Mouse (Mus musculus) intestine, postnatal 0 days (tissue): Measurements from ENCODE around the gene Cdkal1. TPM values are rescaled to one million over a fixed set of nuclear protein-coding genes. Genes with fewer than 3 reads are reported as not detected.

Experiments
- ATAC-seq: fragments of 200-750 bp; cut with Nextera tagmentation; 2 replicates; pipeline ENCODE4 v1.8.0; 2017; ENCODE audit warnings: mild to moderate bottlenecking, moderate TSS enrichment, moderate library complexity
- H3K27ac ChIP-seq: fragments of 300-500 bp; sonication (generic); 2 replicates; pipeline ENCODE4 v1.5.1; 2014; ENCODE audit warnings: mild to moderate bottlenecking, low read depth, low read length, moderate library complexity
- H3K27me3 ChIP-seq: fragments of 300-500 bp; sonication (generic); replicated peaks from 2 replicates; pipeline ENCODE4 v1.6.1; 2014; ENCODE audit warnings: low read length, mixed read lengths; ENCODE audit not compliant: control insufficient read depth, insufficient read depth
- H3K36me3 ChIP-seq: fragments of 300-500 bp; sonication (generic); 2 replicates; pipeline ENCODE4 v1.6.1; 2014; ENCODE audit warnings: mild to moderate bottlenecking, moderate library complexity; ENCODE audit not compliant: control insufficient read depth, insufficient read depth
- H3K4me1 ChIP-seq: fragments of 300-500 bp; sonication (generic); replicated peaks from 2 replicates; pipeline ENCODE4 v1.6.1; 2014; ENCODE audit warnings: antibody characterized with exemption, low read length, mixed read lengths; ENCODE audit not compliant: control insufficient read depth, insufficient read depth
- H3K4me2 ChIP-seq: fragments of 300-500 bp; sonication (generic); replicated peaks from 2 replicates; pipeline ENCODE4 v1.6.1; 2014; ENCODE audit warnings: low read depth, mild to moderate bottlenecking, moderate library complexity
- H3K4me3 ChIP-seq: fragments of 300-500 bp; sonication (generic); 2 replicates; pipeline ENCODE4 v1.5.1; 2014; ENCODE audit warnings: low read depth, low read length
- H3K9ac ChIP-seq: fragments of 300-500 bp; sonication (generic); 2 replicates; pipeline ENCODE4 v1.6.1; 2014; ENCODE audit warnings: mild to moderate bottlenecking, low read depth, low read length
- H3K9me3 ChIP-seq: fragments of 300-500 bp; sonication (generic); 2 replicates; pipeline ENCODE4 v1.6.1; 2016; ENCODE audit warnings: mixed run types; ENCODE audit not compliant: control insufficient read depth
- CTCF ChIP-seq: sonication (generic); IDR thresholded peaks from 2 replicates; pipeline ENCODE4 v1.5.1; 2016; ENCODE audit warnings: low read depth, mild to moderate bottlenecking, control low read depth, antibody characterized with exemption, moderate library complexity
- WGBS: fragments of 180-500 bp; shearing (Covaris S2); extraction: QIAGEN DNeasy Blood & Tissue Kit; methylation state at CpG from one replicate; pipeline ENCODE4 v1.1.7; 2014; 5-methylcytosine and 5-hydroxymethylcytosine counted together
- polyA plus RNA-seq: library from polyadenylated mRNA; unstranded; fragments of >200 nt; fragmentation: Nextera tagmentation; extraction: Ambion mirVana; gene quantifications from 2 replicates; pipeline ENCODE4 v1.2.1, GENCODE M21; 2015

The Cdkal1 gene
- polyA plus RNA-seq, 1 experiment from 2014 or later = 13.5 TPM

- no peaks in the 10 kb centered on the region for H3K36me3 ChIP-seq
- no peak for TF ChIP-seq CTCF
- H3K9ac ChIP-seq = no peak overlapping the region
- 75% methylated on average over 3 of the region's 3 CpGs for WGBS
- no peak for ATAC-seq
- H3K27me3 ChIP-seq = no peaks in the 10 kb centered on the region
- no peak overlapping the region for H3K27ac ChIP-seq
- H3K9me3 ChIP-seq = no peaks in the 10 kb centered on the region
- H3K4me3 ChIP-seq = no peak overlapping the region
- no peak overlapping the region for H3K4me2 ChIP-seq
- H3K4me1 ChIP-seq = no peaks in the 10 kb centered on the region
Observed at GRCm38 (mm10) chr13:29635581-29635980, 219.9 kb downstream of the Cdkal1 start.

- H3K27me3 ChIP-seq = no peaks in the 10 kb centered on the region
- WGBS = 58% methylated on average over 5 of the region's 5 CpGs
- H3K27ac ChIP-seq = no peak overlapping the region
- no peak for ATAC-seq
- H3K4me1 ChIP-seq = no peaks in the 10 kb centered on the region
- TF ChIP-seq CTCF = no peak
- H3K4me2 ChIP-seq = no peak overlapping the region
- H3K9me3 ChIP-seq = no peaks in the 10 kb centered on the region
- no peaks in the 10 kb centered on the region for H3K36me3 ChIP-seq
- no peak overlapping the region for H3K9ac ChIP-seq
- H3K4me3 ChIP-seq = no peak overlapping the region
Observed at GRCm38 (mm10) chr13:29631342-29631741, 224.1 kb downstream of the Cdkal1 start.

- TF ChIP-seq CTCF = no peak
- H3K27ac ChIP-seq = no peak overlapping the region
- no peaks in the 10 kb centered on the region for H3K9me3 ChIP-seq
- H3K36me3 ChIP-seq = no peaks in the 10 kb centered on the region
- no peaks in the 10 kb centered on the region for H3K4me1 ChIP-seq
- H3K4me2 ChIP-seq = no peak overlapping the region
- no peaks in the 10 kb centered on the region for H3K27me3 ChIP-seq
- H3K4me3 ChIP-seq = no peak overlapping the region
- no peak for ATAC-seq
- WGBS = 42% methylated on average over 5 of the region's 5 CpGs
- H3K9ac ChIP-seq = no peak overlapping the region
Observed at GRCm38 (mm10) chr13:29628607-29629006, 226.9 kb downstream of the Cdkal1 start.

- no peak for TF ChIP-seq CTCF
- Histone ChIP-seq H3K9me3 (no peaks in the 10 kb centered on the region), H3K36me3 (no peaks in the 10 kb centered on the region), H3K9ac (no peak overlapping the region), H3K27ac (no peak overlapping the region), H3K4me3 (no peak overlapping the region), H3K4me1 (no peaks in the 10 kb centered on the region), H3K27me3 (no peaks in the 10 kb centered on the region), H3K4me2 (no peak overlapping the region)
- WGBS = 85% methylated on average over 7 of the region's 7 CpGs
- ATAC-seq = no peak
Observed at GRCm38 (mm10) chr13:29627438-29628124, 227.9 kb downstream of the Cdkal1 start.

- Histone ChIP-seq H3K36me3 (no peaks in the 10 kb centered on the region), H3K4me3 (no peak overlapping the region), H3K4me1 (no peaks in the 10 kb centered on the region), H3K4me2 (no peak overlapping the region), H3K9me3 (no peaks in the 10 kb centered on the region), H3K27me3 (no peaks in the 10 kb centered on the region), H3K27ac (no peak overlapping the region), H3K9ac (no peak overlapping the region)
- no peak for ATAC-seq
- TF ChIP-seq CTCF = no peak
- WGBS = 41% methylated on average over 1 of the region's 1 CpGs
Observed at GRCm38 (mm10) chr13:29624929-29625328, 230.5 kb downstream of the Cdkal1 start.

GRCm38 (mm10) chr13:29623636-29624239 is 231.7 kb downstream of the Cdkal1 start:
- Histone ChIP-seq H3K4me3 (no peak overlapping the region), H3K4me2 (no peak overlapping the region), H3K36me3 (no peaks in the 10 kb centered on the region), H3K27ac (no peak overlapping the region), H3K9me3 (no peaks in the 10 kb centered on the region), H3K4me1 (no peaks in the 10 kb centered on the region), H3K9ac (no peak overlapping the region), H3K27me3 (no peaks in the 10 kb centered on the region)
- no peak for TF ChIP-seq CTCF
- no peak for ATAC-seq
- WGBS = 73% methylated on average over 1 of the region's 1 CpGs
